In the genomic region with DNA sequence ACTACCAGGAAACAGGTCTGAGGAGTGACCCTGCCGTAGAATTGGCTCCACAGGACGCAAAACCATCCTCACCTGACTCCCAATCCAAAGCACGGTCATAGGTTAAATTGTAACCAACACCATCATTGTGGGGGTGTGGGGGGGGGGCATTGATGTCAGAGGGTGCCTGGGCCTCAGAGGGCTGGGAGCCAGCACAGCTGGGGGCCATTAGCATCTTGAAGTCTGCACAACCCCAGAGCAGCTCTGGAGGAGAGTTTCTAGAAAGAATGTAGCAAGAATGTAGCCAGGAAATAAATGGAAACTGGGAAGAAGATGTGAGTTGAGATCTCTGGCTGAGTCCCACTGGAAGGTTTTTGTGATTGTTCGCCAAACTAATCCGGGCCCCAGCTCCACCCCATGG, we compare ENCODE assay signal across 27 mouse cellular contexts. TPM values are rescaled to one million over a fixed set of nuclear protein-coding genes. Genes with fewer than 3 reads are reported as not detected.
DNase-seq lines count a peak whose midpoint lies in the region; ATAC-seq and TF ChIP-seq lines count a peak whose summit lies in the region.
"Had no signal": no experiment of that assay in that cellular context is flagged by ENCODE, and none has a peak within 500 bp of the region (broad histone marks: within the 10 kb centered on the region; RNA-seq: fewer than 3 reads in every experiment).

No protein-coding gene starts in this region.

- no peak overlapping the region for H3K4me2 ChIP-seq in heart, embryonic 13.5 days
- H3K4me2 ChIP-seq in lung, embryonic 14.5 days = no peak overlapping the region
- H3K4me2 ChIP-seq: embryonic facial prominence, embryonic 13.5 days; hindbrain, embryonic 14.5 days; intestine, embryonic 15.5 days; liver, embryonic 13.5 days; neural tube, embryonic 13.5 days; stomach, embryonic 15.5 days had no signal

- no peak for DNase-seq in heart, adult 8-10 months (ENCODE audit: low spot score)
- DNase-seq in lung, embryonic 14.5 days = peak; percentile 25
- no peak for DNase-seq in lung, postnatal 25 days (ENCODE audit: low spot score)
- peak; percentile 48 for DNase-seq in kidney, postnatal 10 days
- peak; percentile 22 for DNase-seq in skeletal muscle tissue, adult 2 months (ENCODE audit: low read depth, low spot score)
- DNase-seq in midbrain, embryonic 10.5 days (ENCODE audit: low spot score) = no peak
- no peak for DNase-seq in left cerebral cortex, adult 18-20 months (ENCODE audit: low spot score in 2 of 2)
- DNase-seq: cerebellum, adult 9-10 months; heart, postnatal 10 days; layer of hippocampus, adult 9-11 months; liver, embryonic 13.5 days; lung, postnatal 36 days; thymus, postnatal 25 days had no signal

- H3K27ac ChIP-seq in heart, embryonic 13.5 days (replicated peaks) = peak overlapping the region; percentile 42; the same call in 1 of the 2 replicates
- no peak overlapping the region for H3K27ac ChIP-seq in lung, embryonic 14.5 days (ENCODE audit: low read depth)
- no peak overlapping the region for H3K27ac ChIP-seq in midbrain, embryonic 10.5 days (replicated peaks)
- H3K27ac ChIP-seq: embryonic facial prominence, embryonic 13.5 days; hindbrain, embryonic 14.5 days; intestine, embryonic 15.5 days; liver, embryonic 13.5 days; neural tube, embryonic 13.5 days; stomach, embryonic 15.5 days had no signal

- H3K27me3 ChIP-seq in heart, embryonic 13.5 days (replicated peaks) = no peaks in the 10 kb centered on the region
- H3K27me3 ChIP-seq in lung, embryonic 14.5 days (ENCODE audit: insufficient read depth, low read length) = no peaks in the 10 kb centered on the region
- no peaks in the 10 kb centered on the region for H3K27me3 ChIP-seq in midbrain, embryonic 10.5 days (ENCODE audit: low read depth, poor library complexity, severe bottlenecking)
- H3K27me3 ChIP-seq: embryonic facial prominence, embryonic 13.5 days; intestine, embryonic 15.5 days; liver, embryonic 13.5 days; neural tube, embryonic 13.5 days; stomach, embryonic 15.5 days had no signal

- H3K4me3 ChIP-seq in heart, embryonic 13.5 days = no peak overlapping the region
- no peak overlapping the region for H3K4me3 ChIP-seq in lung, embryonic 14.5 days (ENCODE audit: low read depth, low read length)
- no peak overlapping the region for H3K4me3 ChIP-seq in midbrain, embryonic 10.5 days
- H3K4me3 ChIP-seq: embryonic facial prominence, embryonic 13.5 days; intestine, embryonic 15.5 days; liver, embryonic 13.5 days; neural tube, embryonic 13.5 days; stomach, embryonic 15.5 days had no signal

- peaks cover 42% of the 10 kb centered on the region for H3K4me1 ChIP-seq in heart, embryonic 13.5 days
- H3K4me1 ChIP-seq in lung, embryonic 14.5 days (ENCODE audit: insufficient read depth) = peaks cover 13% of the 10 kb centered on the region
- H3K4me1 ChIP-seq in midbrain, embryonic 10.5 days = peaks cover 8% of the 10 kb centered on the region
- H3K4me1 ChIP-seq: intestine, embryonic 15.5 days; liver, embryonic 13.5 days had no signal

- ATAC-seq in heart, embryonic 13.5 days (ENCODE audit: extremely low read depth, insufficient number of reproducible peaks, low FRiP score, low TSS enrichment) = no peak
- ATAC-seq in lung, embryonic 14.5 days (ENCODE audit: insufficient read depth) = no peak
- ATAC-seq: intestine, embryonic 15.5 days had no signal

- no peak for TF ChIP-seq CTCF in lung, embryonic 14.5 days (IDR thresholded peaks at IDR 0.05; ENCODE audit: low read depth)

- 0 out of 2 replicates have a peak, but pooled peaks cover 4% of the 10 kb centered on the region for H3K36me3 ChIP-seq in heart, embryonic 13.5 days
- H3K36me3 ChIP-seq in lung, embryonic 14.5 days (ENCODE audit: insufficient read depth) = peaks cover 6% of the 10 kb centered on the region; the same call in 1 of the 2 replicates
- H3K36me3 ChIP-seq in midbrain, embryonic 10.5 days = peaks cover 47% of the 10 kb centered on the region
- H3K36me3 ChIP-seq: intestine, embryonic 15.5 days; liver, embryonic 13.5 days; neural tube, embryonic 13.5 days; stomach, embryonic 15.5 days had no signal

- H3K9me3 ChIP-seq in heart, embryonic 13.5 days = no peaks in the 10 kb centered on the region
- H3K9me3 ChIP-seq in lung, embryonic 14.5 days (ENCODE audit: low read depth, low read length) = no peaks in the 10 kb centered on the region
- H3K9me3 ChIP-seq in midbrain, embryonic 10.5 days (replicated peaks) = no peaks in the 10 kb centered on the region
- H3K9me3 ChIP-seq: embryonic facial prominence, embryonic 13.5 days; intestine, embryonic 15.5 days; liver, embryonic 13.5 days; neural tube, embryonic 13.5 days; stomach, embryonic 15.5 days had no signal

- 84% methylated on average over 5 of the region's 5 CpGs for WGBS in heart, embryonic 13.5 days
- 78% methylated on average over 5 of the region's 5 CpGs for WGBS in lung, embryonic 14.5 days
- 82% methylated on average over 5 of the region's 5 CpGs for WGBS in midbrain, embryonic 10.5 days

- H3K9ac ChIP-seq in heart, embryonic 13.5 days = no peak overlapping the region
- H3K9ac ChIP-seq in lung, embryonic 14.5 days = no peak overlapping the region
- H3K9ac ChIP-seq: embryonic facial prominence, embryonic 13.5 days; hindbrain, embryonic 14.5 days; intestine, embryonic 15.5 days; liver, embryonic 13.5 days; neural tube, embryonic 13.5 days; stomach, embryonic 15.5 days had no signal

RNA-seq across cellular contexts. Expression of a gene that starts 30.3 kb away (rescaled TPM):
- 0.49 and 0.57 TPM in 2 replicates for polyA plus RNA-seq in heart, embryonic 13.5 days (2015; fragmentation: Nextera tagmentation; extraction: Ambion mirVana)
- total RNA-seq in heart, adult 8-10 months (2022) = 1 to 10 TPM; 3.7 to 6.3 (median 4.4) TPM
- polyA plus RNA-seq in lung, embryonic 14.5 days (2014; fragmentation: Nextera tagmentation; extraction: Ambion mirVana) = 0.71 and 1.2 TPM in 2 replicates
- polyA plus RNA-seq in midbrain, embryonic 10.5 days (2016; fragmentation: Nextera tagmentation; extraction: Ambion mirVana) = 0.12 TPM in 1 of 2 replicates, not detected in the other
- total RNA-seq in left cerebral cortex, adult 18-20 months (2021) = not detected
- total RNA-seq: granulocyte monocyte progenitor cell, adult 5-6 weeks had no signal
- polyA plus RNA-seq: cortical plate, adult 2 months; forebrain, embryonic 11.5 days; liver, embryonic 13.5 days had no signal

RNA-seq across cellular contexts. Expression of a gene that starts 56.9 kb away (rescaled TPM):
- polyA plus RNA-seq in heart, embryonic 13.5 days (2015; fragmentation: Nextera tagmentation; extraction: Ambion mirVana) = 0.20 TPM in 1 of 2 replicates, not detected in the other
- total RNA-seq in heart, adult 8-10 months (2022) = not detected
- 0.45 and 0.53 TPM in 2 replicates for polyA plus RNA-seq in lung, embryonic 14.5 days (2014; fragmentation: Nextera tagmentation; extraction: Ambion mirVana)
- polyA plus RNA-seq in midbrain, embryonic 10.5 days (2016; fragmentation: Nextera tagmentation; extraction: Ambion mirVana) = 0.21 and 0.27 TPM in 2 replicates
- total RNA-seq in left cerebral cortex, adult 18-20 months (2021) = not detected
- total RNA-seq: adrenal gland, postnatal 4 days; heart, postnatal 10 days; left cerebral cortex, postnatal 14 days had no signal
- polyA plus RNA-seq: C2C12; cortical plate, adult 2 months; frontal cortex, adult 2 months; neural tube, embryonic 13.5 days; spleen, adult 2 months had no signal

Comparison
In these comparisons a context has a peak if more than half of its experiments do, and no peak if none do; other contexts are left out.
1. DNase-seq: peak in lung, embryonic 14.5 days (single experiment), kidney, postnatal 10 days (single experiment) and skeletal muscle tissue, adult 2 months (single experiment); none in heart, adult 8-10 months (single experiment), lung, postnatal 25 days (single experiment), midbrain, embryonic 10.5 days (single experiment) and left cerebral cortex, adult 18-20 months (0 of 2).